Mouse (Mus musculus) heart, postnatal 0 days (tissue): ENCODE results near the gene Dpp8.

Experiments used
- CTCF ChIP-seq: IDR thresholded peaks from 2 replicates; pipeline ENCODE4 v1.5.1; 2016; ENCODE audit warnings: antibody characterized with exemption, control low read depth, low read depth
- EP300 ChIP-seq: IDR thresholded peaks from 2 replicates; pipeline ENCODE4 v1.6.1; 2016; ENCODE audit warnings: antibody characterized with exemption, low read depth

GRCm38 (mm10) chr9:65117516-65117915 is 85.3 kb downstream of the Dpp8 start:
- no peak for TF ChIP-seq CTCF
- no peak for TF ChIP-seq EP300
